Mouse (Mus musculus) hindbrain, embryonic 16.5 days (tissue): ENCODE data around the gene Aldh1b1. TPM values are rescaled to one million over a fixed set of nuclear protein-coding genes. Genes with fewer than 3 reads are reported as not detected.

ENCODE experiments used
- ATAC-seq: fragments of 200-750 bp; cut with Nextera tagmentation; 2 replicates; pipeline ENCODE4 v1.8.0; 2017; ENCODE audit warnings: moderate TSS enrichment, moderate library complexity
- H3K27ac ChIP-seq: fragments of 300-500 bp; sonication (generic); 2 replicates; pipeline ENCODE4 v1.5.1; 2014; ENCODE audit warnings: low read depth, mild to moderate bottlenecking, control low read depth, low read length, moderate library complexity
- H3K27me3 ChIP-seq: fragments of 300-500 bp; sonication (generic); replicated peaks from 2 replicates; pipeline ENCODE4 v1.6.1; 2014; ENCODE audit warnings: low read length; ENCODE audit not compliant: control insufficient read depth, insufficient read depth
- H3K36me3 ChIP-seq: fragments of 300-500 bp; sonication (generic); 2 replicates; pipeline ENCODE4 v1.6.1; 2014; ENCODE audit warnings: mild to moderate bottlenecking, low read length, moderate library complexity, mixed read lengths; ENCODE audit not compliant: control insufficient read depth, insufficient read depth
- H3K4me1 ChIP-seq: fragments of 300-500 bp; sonication (generic); 2 replicates; pipeline ENCODE4 v1.6.1; 2014; ENCODE audit warnings: low read depth, low read length; ENCODE audit not compliant: control insufficient read depth, insufficient read depth
- H3K4me2 ChIP-seq: fragments of 300-500 bp; sonication (generic); 2 replicates; pipeline ENCODE4 v1.6.1; 2014; ENCODE audit warnings: mild to moderate bottlenecking, low read length, control low read depth, moderate library complexity
- H3K4me3 ChIP-seq: fragments of 300-500 bp; sonication (generic); 2 replicates; pipeline ENCODE4 v1.5.1; 2014; ENCODE audit warnings: mild to moderate bottlenecking, low read length, control low read depth, moderate library complexity
- H3K9ac ChIP-seq: fragments of 300-500 bp; sonication (generic); 2 replicates; pipeline ENCODE4 v1.6.1; 2014; ENCODE audit warnings: low read depth, mild to moderate bottlenecking, control low read depth, low read length, moderate library complexity
- H3K9me3 ChIP-seq: fragments of 300-500 bp; sonication (generic); 2 replicates; pipeline ENCODE4 v1.6.1; 2014; ENCODE audit warnings: mild to moderate bottlenecking, low read length, moderate library complexity; ENCODE audit not compliant: control insufficient read depth
- WGBS: fragments of 180-500 bp; shearing (Covaris S2); extraction: QIAGEN DNeasy Blood & Tissue Kit; methylation state at CpG from one replicate; pipeline ENCODE4 v1.1.7; 2014; 5-methylcytosine and 5-hydroxymethylcytosine counted together
- polyA plus RNA-seq: library from polyadenylated mRNA; unstranded; fragments of >200 nt; fragmentation: Nextera tagmentation; extraction: Ambion mirVana; gene quantifications from 2 replicates; pipeline ENCODE4 v1.2.1, GENCODE M21; 2015

Gene Aldh1b1
- polyA plus RNA-seq, 1 experiment from 2014 or later, result 22.5 TPM

DNA sequence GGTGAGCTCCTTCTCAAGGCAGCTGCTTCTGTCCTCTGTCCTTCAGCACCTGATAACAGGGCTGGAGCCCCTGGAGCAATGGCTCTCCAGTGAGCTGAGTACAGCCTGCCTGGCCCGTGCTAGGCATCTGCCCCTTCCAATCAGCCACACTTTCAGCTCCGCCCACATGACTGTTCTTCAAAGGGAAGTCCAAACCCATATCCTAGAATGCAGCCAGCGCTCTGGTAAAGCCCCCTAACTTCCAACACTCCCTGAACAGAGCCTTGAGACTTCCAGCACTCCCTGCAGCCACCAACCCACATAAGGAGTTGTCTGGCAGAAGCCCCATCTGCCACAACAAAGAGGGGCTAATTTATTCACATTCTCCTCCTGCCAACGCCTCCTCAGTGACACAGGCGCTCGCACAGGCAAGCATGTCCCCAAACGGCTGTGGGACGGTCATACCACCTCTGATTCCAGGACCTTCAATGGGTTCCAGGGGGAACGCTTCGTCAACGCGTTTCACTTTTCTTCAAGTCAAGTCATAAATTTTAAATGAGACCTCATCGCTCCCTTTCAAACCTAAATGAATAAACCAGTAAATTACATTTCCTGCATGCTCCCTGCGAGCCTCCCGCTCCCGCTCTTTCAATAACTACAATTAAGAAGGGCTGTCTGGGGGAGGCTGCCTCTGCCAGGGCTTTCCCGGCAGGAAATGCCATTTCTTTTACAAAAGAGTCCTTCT is 20.5 kb downstream of the Aldh1b1 start:
- H3K9me3 ChIP-seq, result no peaks in the 10 kb centered on the region
- peaks cover 4% of the 10 kb centered on the region for H3K36me3 ChIP-seq
- H3K27ac ChIP-seq, result peak overlapping the region; percentile 82
- under 1% methylated on average over 17 of the region's 17 CpGs for WGBS
- peak overlapping the region; percentile 52 for H3K9ac ChIP-seq
- peak overlapping the region; percentile 66 for H3K4me2 ChIP-seq
- H3K4me1 ChIP-seq, result peaks cover 42% of the 10 kb centered on the region
- no peaks in the 10 kb centered on the region for H3K27me3 ChIP-seq
- H3K4me3 ChIP-seq, result peak overlapping the region; percentile 28
- ATAC-seq, result peak; percentile 81

DNA sequence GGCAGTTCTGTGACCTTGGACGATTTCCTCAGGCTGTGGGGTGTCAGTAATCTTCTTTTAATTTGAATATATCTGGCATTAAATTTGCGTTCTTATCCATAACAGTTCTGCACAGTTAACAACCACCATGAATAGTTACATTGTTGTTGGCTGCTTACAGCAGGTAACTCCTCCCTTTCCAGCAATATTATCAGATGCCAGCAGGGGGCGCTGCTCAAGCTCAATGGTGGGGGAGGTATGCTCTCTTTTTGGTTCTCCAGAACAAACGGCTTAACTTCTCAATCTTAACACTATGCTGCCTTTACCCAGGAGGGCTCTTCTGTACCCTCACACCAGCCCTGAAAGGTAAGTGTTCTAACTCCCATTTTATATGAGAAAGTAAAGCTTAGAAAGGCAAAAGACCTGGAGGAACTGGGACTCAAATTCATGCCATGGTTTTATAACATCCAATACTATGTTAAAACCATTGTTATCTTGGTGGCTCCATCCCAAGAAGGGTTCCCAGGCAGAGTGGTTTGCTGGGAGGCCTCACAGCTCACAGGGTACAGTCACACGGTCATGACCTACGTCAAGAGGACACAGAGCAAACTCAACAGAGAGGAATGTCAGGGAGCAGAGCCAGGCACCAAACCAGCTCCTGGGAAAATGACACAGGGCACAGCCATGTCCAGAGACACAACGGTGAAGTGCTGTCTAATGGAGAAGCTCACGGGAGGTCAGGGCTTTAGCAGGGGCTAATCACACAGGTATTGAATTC is 21.4 kb downstream of the Aldh1b1 start:
- H3K4me1 ChIP-seq, result peaks cover 44% of the 10 kb centered on the region
- WGBS, result 40% methylated on average over 8 of the region's 8 CpGs
- no peak for ATAC-seq

DNA sequence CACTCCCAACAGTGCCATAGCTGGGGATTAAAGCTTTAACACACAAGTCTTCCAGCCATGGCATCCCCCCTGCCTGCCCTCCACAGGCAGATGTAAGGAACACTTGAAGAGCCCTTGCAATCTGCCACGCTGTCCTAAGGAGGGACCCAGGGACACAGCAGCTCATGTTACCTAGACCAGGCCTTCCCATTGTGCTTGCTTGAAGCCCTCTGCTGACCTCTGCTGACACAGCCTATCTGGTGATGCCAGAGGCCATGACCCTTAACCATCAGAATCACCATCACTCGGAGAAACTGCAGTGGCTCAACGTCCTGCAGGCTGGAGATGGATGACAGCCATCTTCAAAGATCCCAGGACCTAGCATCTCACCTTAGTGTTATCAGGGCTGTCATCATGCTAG is 23.2 kb downstream of the Aldh1b1 start:
- H3K27ac ChIP-seq, result 0 out of 2 replicates have a peak overlapping the region, but pooled peaks have one; percentile 41
- no peak overlapping the region for H3K4me2 ChIP-seq
- H3K36me3 ChIP-seq, result no peaks in the 10 kb centered on the region
- H3K27me3 ChIP-seq, result no peaks in the 10 kb centered on the region; the same call in none of the 2 replicates
- no peak overlapping the region for H3K4me3 ChIP-seq
- H3K4me1 ChIP-seq, result peaks cover 48% of the 10 kb centered on the region
- ATAC-seq, result no peak
- no peak overlapping the region for H3K9ac ChIP-seq
- H3K9me3 ChIP-seq, result no peaks in the 10 kb centered on the region
- WGBS, result 25% methylated on average over 3 of the region's 3 CpGs

More for the DNA sequence above, 21.4 kb downstream of the Aldh1b1 start:
- peak overlapping the region; percentile 82 for H3K27ac ChIP-seq
- 0 out of 2 replicates have a peak overlapping the region, but pooled peaks have one; percentile 19 for H3K9ac ChIP-seq
- H3K9me3 ChIP-seq, result no peaks in the 10 kb centered on the region
- H3K27me3 ChIP-seq, result no peaks in the 10 kb centered on the region
- H3K4me3 ChIP-seq, result 0 out of 2 replicates have a peak overlapping the region, but pooled peaks have one; percentile 28
- no peaks in the 10 kb centered on the region for H3K36me3 ChIP-seq
- H3K4me2 ChIP-seq, result peak overlapping the region; percentile 66

DNA sequence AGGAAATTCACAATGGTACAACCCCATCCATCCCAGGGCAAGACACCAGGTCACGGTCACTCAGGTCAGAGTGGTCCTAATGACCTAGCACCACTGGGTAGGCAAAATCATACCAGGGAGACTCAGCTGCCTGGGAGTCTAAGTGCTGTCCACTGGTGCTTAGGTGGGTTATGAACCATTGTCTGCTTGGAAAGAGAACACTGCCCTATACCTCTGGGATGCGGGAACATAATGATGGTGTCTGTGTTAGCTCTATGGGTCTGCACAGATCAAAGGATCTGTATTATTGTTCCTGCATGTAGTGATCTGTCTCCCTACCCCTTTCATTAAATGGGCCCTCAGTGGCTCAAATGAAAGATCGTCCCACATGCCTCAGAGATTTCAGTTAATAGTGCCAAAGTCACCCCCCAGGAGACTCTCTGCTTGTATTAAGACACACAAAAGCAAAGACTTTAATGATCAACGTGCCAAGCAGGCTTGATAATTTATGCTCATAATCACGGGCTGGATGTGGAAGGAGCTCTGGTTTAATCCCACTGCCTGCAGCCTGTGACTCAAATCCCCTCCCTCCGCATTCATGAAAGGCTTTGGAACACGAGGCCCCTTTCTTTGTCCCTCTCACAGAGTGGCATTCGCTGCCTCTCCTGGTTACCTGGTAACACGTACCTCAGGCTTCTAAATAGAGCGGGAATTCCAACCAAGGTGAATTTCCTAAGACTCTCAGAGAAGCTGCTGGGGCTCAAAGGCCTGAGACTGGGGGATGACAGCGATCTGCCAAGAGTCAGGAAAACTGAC is 24.2 kb downstream of the Aldh1b1 start:
- peak overlapping the region; percentile 66 for H3K4me3 ChIP-seq
- peak overlapping the region; percentile 51 for H3K9ac ChIP-seq
- H3K27ac ChIP-seq, result peak overlapping the region; percentile 88
- peak overlapping the region; percentile 73 for H3K4me2 ChIP-seq
- no peaks in the 10 kb centered on the region for H3K9me3 ChIP-seq
- H3K36me3 ChIP-seq, result no peaks in the 10 kb centered on the region
- peaks cover 48% of the 10 kb centered on the region for H3K4me1 ChIP-seq
- peaks cover 6% of the 10 kb centered on the region for H3K27me3 ChIP-seq
- no peak for ATAC-seq
- WGBS, result 13% methylated on average over 11 of the region's 11 CpGs

DNA sequence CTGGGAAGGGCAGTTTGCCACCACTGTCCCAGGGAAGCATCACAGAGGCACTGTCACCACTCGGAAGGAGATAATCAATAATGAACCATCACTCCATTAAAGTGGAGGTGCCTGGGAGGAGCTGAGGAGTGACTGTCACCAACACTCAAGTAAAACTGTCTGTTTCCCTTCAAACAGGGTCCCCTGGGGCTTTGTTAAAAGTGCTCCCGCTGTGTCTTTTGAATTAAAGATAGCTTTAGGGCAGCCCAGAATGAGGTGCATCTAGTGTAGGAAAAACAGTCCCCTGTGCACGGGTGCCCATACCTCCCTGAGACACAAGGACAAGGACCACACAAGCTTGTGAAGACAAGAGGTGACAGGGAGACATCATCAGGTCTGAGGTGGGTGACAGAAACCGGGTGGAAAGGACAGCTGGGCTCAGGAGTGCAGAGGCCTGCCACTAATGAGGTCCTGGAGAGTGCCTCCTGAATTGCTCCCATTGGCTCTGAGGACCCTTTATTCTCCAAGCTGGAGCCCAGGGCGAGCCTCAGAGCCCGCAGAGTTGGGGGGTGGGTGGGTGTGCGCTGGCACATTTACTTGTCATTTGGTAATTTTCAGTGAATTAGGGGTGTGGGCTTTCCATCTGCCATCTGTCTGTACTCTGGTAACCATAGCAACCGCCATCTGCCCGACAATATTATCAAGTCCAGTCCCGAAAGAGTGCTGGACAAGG is 25.4 kb downstream of the Aldh1b1 start:
- Histone ChIP-seq H3K27ac (peak overlapping the region; percentile 88), H3K4me2 (peak overlapping the region; percentile 73), H3K36me3 (no peaks in the 10 kb centered on the region), H3K9me3 (no peaks in the 10 kb centered on the region), H3K9ac (peak overlapping the region; percentile 52), H3K4me3 (peak overlapping the region; percentile 66), H3K27me3 (peaks cover 6% of the 10 kb centered on the region), H3K4me1 (peaks cover 35% of the 10 kb centered on the region)
- 2% methylated on average over 10 of the region's 10 CpGs for WGBS
- peak; percentile 55 for ATAC-seq

DNA sequence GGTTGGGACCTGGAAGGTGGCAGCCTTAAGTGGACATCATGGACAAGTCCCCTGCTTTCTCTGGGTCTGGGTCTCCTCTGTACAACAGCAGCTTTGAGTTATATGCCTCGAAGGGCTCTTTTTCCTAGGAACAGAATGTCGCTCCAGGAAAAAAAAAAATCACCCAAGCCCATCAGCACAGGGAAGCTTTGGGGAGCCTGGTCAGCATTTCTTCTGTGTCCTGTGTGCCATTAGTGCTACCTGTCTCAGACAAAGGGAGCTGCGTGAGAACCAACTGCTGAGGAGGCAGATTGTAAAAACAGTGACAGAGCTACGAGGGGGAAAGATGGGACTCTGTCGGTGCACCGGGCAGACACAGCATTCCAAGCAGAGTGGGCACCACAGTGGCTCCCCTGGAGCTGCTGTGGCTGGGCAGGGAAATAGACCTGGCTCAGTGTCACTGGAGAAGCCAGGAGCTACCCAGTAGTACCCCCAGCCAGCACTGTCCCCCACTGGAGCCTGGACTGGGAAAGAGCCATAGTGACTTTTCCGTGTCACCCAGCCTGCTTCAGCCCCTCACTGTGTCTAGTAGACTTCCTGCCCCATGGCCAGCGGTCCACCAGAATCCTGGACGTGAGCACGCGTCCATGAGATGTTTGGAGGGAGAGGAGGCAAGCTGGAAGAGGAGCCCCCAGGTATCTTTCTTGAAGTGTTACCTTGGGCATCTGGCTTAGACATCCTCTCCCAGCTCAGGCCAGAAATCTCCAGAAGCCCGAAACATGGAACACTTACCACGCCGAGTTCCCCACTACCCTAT is 26.1 kb downstream of the Aldh1b1 start:
- ATAC-seq, result peak; percentile 3; the same call in 1 of the 2 replicates
- Histone ChIP-seq H3K27ac (peak overlapping the region; percentile 88), H3K4me1 (peaks cover 34% of the 10 kb centered on the region), H3K9ac (peak overlapping the region; percentile 52), H3K9me3 (no peaks in the 10 kb centered on the region), H3K27me3 (peaks cover 6% of the 10 kb centered on the region), H3K4me3 (peak overlapping the region; percentile 66), H3K36me3 (no peaks in the 10 kb centered on the region), H3K4me2 (peak overlapping the region; percentile 73)
- 21% methylated on average over 14 of the region's 14 CpGs for WGBS

DNA sequence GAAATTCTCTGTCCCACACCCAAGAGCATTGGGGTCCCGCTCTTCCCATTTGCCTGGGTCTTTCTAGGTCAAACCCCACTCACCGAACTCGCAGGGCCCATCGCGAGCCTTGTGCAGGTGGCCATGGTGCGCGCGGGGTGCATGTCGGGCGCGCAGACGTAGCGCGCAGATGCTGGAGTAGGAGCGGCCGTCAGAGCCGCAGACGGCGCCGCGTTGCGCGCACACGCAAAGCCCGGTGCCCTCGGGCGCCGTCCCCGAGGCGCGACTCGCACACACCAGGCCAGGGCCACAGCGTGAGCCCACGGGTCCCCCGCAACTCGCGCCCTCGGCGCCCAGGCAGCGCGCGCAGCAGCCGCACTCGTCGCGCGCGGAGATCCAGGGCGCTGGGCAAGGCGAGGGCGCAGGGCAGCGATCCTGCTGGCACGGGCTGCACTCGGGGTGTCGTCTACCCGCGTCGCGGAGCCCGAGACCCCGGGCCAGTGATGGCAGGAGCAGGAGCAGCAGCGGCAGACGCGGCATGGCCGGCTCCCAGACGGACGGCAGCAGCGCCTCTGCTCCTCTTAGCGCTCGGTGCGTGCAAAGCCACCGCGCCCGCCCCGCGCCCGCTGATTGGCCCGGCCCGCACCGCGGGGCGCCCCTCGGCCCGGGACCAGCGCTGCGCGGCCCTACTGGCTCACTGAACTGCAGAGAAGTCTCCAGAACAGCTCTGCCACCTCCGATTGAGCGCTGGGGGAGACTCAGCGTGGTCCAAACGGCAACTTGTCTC is 27.6 kb downstream of the Aldh1b1 start, which contains the start of gene Igfbpl1:
Igfbpl1 (minus strand) TSS at position 649 of the 766 bp plus-strand sequence.
- H3K36me3 ChIP-seq, result no peaks in the 10 kb centered on the region
- H3K4me1 ChIP-seq, result peaks cover 37% of the 10 kb centered on the region

More for the DNA sequence above, 27.6 kb downstream of the Aldh1b1 start, which contains the start of gene Igfbpl1:
- Histone ChIP-seq H3K9ac (peak within 1 kb of the TSS; percentile 78), H3K9me3 (no peaks in the 10 kb centered on the region), H3K4me3 (peak within 1 kb of the TSS; percentile 66), H3K27ac (peak within 1 kb of the TSS; percentile 84), H3K4me2 (peak within 1 kb of the TSS; percentile 73), H3K27me3 (peaks cover 6% of the 10 kb centered on the region)
- peak; percentile 41; the same call in 1 of the 2 replicates for ATAC-seq
- under 1% methylated on average over 65 of the region's 91 CpGs for WGBS
